Mouse (Mus musculus) spleen, adult 2 months (tissue): ENCODE measurements around the gene Yipf4. TPM values are rescaled to one million over a fixed set of nuclear protein-coding genes. Genes with fewer than 3 reads are reported as not detected.

ENCODE experiments used
- DNase-seq, 2 experiments: peaks; one replicate each; pipeline versions ENCODE4 v3.0.0 to v3.0.0-alpha.2; 2012 to 2021; ENCODE audit warnings: low spot score in 2 of 2, low read depth in 1 of 2
- H3K27ac ChIP-seq: fragments of 200-500 bp; 2 replicates; pipeline ENCODE4 v1.5.1; 2012; ENCODE audit warnings: low read length, inconsistent platforms; ENCODE audit not compliant: insufficient read depth
- H3K27me3 ChIP-seq: fragments of 200-500 bp; 2 replicates; pipeline ENCODE4 v1.6.1; 2012; ENCODE audit warnings: mild to moderate bottlenecking, moderate library complexity, low read length, inconsistent platforms; ENCODE audit not compliant: control insufficient read depth, insufficient read depth
- H3K36me3 ChIP-seq: fragments of 200-500 bp; 2 replicates; pipeline ENCODE4 v1.6.1; 2012; ENCODE audit warnings: mild to moderate bottlenecking, low read length, inconsistent platforms; ENCODE audit not compliant: control insufficient read depth, insufficient read depth
- H3K4me1 ChIP-seq: fragments of 200-500 bp; 2 replicates; pipeline ENCODE4 v1.6.1; 2011; ENCODE audit warnings: inconsistent platforms; ENCODE audit not compliant: control insufficient read depth, insufficient read depth, insufficient read length
- H3K4me3 ChIP-seq: fragments of 200-500 bp; 2 replicates; pipeline ENCODE4 v1.5.1; 2011; ENCODE audit warnings: mild to moderate bottlenecking, inconsistent platforms; ENCODE audit not compliant: insufficient read depth, insufficient read length; ENCODE audit errors: extremely low read depth
- CTCF ChIP-seq: fragments of 200-500 bp; IDR thresholded peaks from 2 replicates; pipeline ENCODE4 v1.5.1; 2011; ENCODE audit warnings: mild to moderate bottlenecking, inconsistent platforms; ENCODE audit not compliant: insufficient read depth, insufficient read length, insufficient replicate concordance; ENCODE audit errors: extremely low read depth
- POLR2A ChIP-seq: fragments of 200-500 bp; IDR thresholded peaks from 2 replicates; pipeline ENCODE4 v1.6.1; 2011; ENCODE audit warnings: low read depth, low read length, inconsistent platforms
- WGBS: fragments of 180-500 bp; shearing (Covaris S2); methylation state at CpG from one replicate; pipeline ENCODE4 v1.1.7; 2018; 5-methylcytosine and 5-hydroxymethylcytosine counted together
- polyA plus RNA-seq: library from polyadenylated mRNA; depleted of rRNA; stranded (reverse); fragments of >200 nt; gene quantifications from 2 replicates; pipeline ENCODE4 v1.2.3, GENCODE M21; 2012; rRNA removed

Gene Yipf4
- polyA plus RNA-seq, 1 experiment, result 35.8 TPM

GRCm38 (mm10) chr17:74534971-74535370 lies 45.7 kb downstream of the Yipf4 start:
- no peak overlapping the region for H3K4me3 ChIP-seq
- peaks cover 5% of the 10 kb centered on the region for H3K4me1 ChIP-seq
- no peaks in the 10 kb centered on the region for H3K27me3 ChIP-seq
- H3K27ac ChIP-seq, result no peak overlapping the region
- no peak for DNase-seq
- WGBS, result 94% methylated on average over 4 of the region's 4 CpGs
- no peaks in the 10 kb centered on the region; the same call in 1 of the 2 replicates for H3K36me3 ChIP-seq
- TF ChIP-seq POLR2A, result no peak
- TF ChIP-seq CTCF, result no peak

- no peak overlapping the region for H3K4me3 ChIP-seq
- H3K27ac ChIP-seq, result no peak overlapping the region
- no peaks in the 10 kb centered on the region for H3K27me3 ChIP-seq
- H3K36me3 ChIP-seq, result no peaks in the 10 kb centered on the region; the same call in 1 of the 2 replicates
- H3K4me1 ChIP-seq, result no peaks in the 10 kb centered on the region
- no peak for TF ChIP-seq POLR2A
- TF ChIP-seq CTCF, result no peak
- 79% methylated on average over 1 of the region's 1 CpGs for WGBS
- no peak for DNase-seq
Observed at GRCm38 (mm10) chr17:74537526-74537925, 48.2 kb downstream of the Yipf4 start.

- no peaks in the 10 kb centered on the region for H3K27me3 ChIP-seq
- TF ChIP-seq CTCF, result no peak
- no peak for TF ChIP-seq POLR2A
- H3K36me3 ChIP-seq, result peaks cover 14% of the 10 kb centered on the region
- no peak for DNase-seq
- no peak overlapping the region for H3K4me3 ChIP-seq
- H3K27ac ChIP-seq, result no peak overlapping the region
- WGBS, result 99% methylated on average over 2 of the region's 2 CpGs
- no peaks in the 10 kb centered on the region for H3K4me1 ChIP-seq
Observed at GRCm38 (mm10) chr17:74543615-74544014, 54.3 kb downstream of the Yipf4 start.

Other genes starting within 250 kb of the Yipf4 start
- 30.7 and 35.4 TPM in 2 replicates for gene Memo1, start 194.0 kb upstream of the Yipf4 start, polyA plus RNA-seq
- gene Dpy30, start 165.5 kb upstream of the Yipf4 start, polyA plus RNA-seq, result 14.1 and 14.5 TPM in 2 replicates
- 3.0 and 4.7 TPM in 2 replicates for gene Spast, start 150.5 kb upstream of the Yipf4 start, polyA plus RNA-seq
- 9.5 and 10.1 TPM in 2 replicates for gene Slc30a6, start 93.9 kb upstream of the Yipf4 start, polyA plus RNA-seq
- gene Nlrc4, start 30.4 kb upstream of the Yipf4 start, polyA plus RNA-seq, result 1.4 and 2.0 TPM in 2 replicates
- gene Birc6, start 38.8 kb downstream of the Yipf4 start, polyA plus RNA-seq, result 103 and 112 TPM in 2 replicates
- gene Ttc27, start 228.2 kb downstream of the Yipf4 start, polyA plus RNA-seq, result 2.4 and 4.4 TPM in 2 replicates